Mouse (Mus musculus) testis, adult 2 months (tissue): ENCODE results near the gene 2300002M23Rik.

Source experiments
- CTCF ChIP-seq: fragments of 200-500 bp; IDR thresholded peaks from 2 replicates; pipeline ENCODE4 v1.5.1; 2012; ENCODE audit warnings: low read depth, mild to moderate bottlenecking, inconsistent platforms, low read length, moderate library complexity; ENCODE audit not compliant: control insufficient read depth, insufficient read depth, insufficient replicate concordance
- POLR2A ChIP-seq: fragments of 200-500 bp; IDR thresholded peaks from 2 replicates; pipeline ENCODE4 v1.6.1; 2012; ENCODE audit warnings: low read depth, mild to moderate bottlenecking, inconsistent platforms, low read length, moderate library complexity; ENCODE audit not compliant: control insufficient read depth

GRCm38 (mm10) chr17:35584330-35584937, 17.2 kb downstream of the 2300002M23Rik start:
- TF ChIP-seq POLR2A (no peak), CTCF (peak; percentile 87; the same call in 1 of the 2 replicates)
